Mouse (Mus musculus) MEL (cell line): ENCODE measurements around the gene Lrrc56.

Experiments used
- CTCF ChIP-seq, 3 experiments: IDR thresholded peaks in 2 of 3; conservative IDR thresholded peaks in 1 of 3; 2 replicates each; pipeline ENCODE4 v1.5.1; 2011 to 2012; ENCODE audit warnings: low read length in 3 of 3, low read depth in 2 of 3, mild to moderate bottlenecking in 2 of 3, improper control_type of control experiment in 1 of 3, inconsistent platforms in 1 of 3, mixed read lengths in 1 of 3, moderate library complexity in 1 of 3; ENCODE audit not compliant: control insufficient read depth in 1 of 3, insufficient read depth in 1 of 3, poor library complexity in 1 of 3, severe bottlenecking in 1 of 3
- EP300 ChIP-seq, 2 experiments: IDR thresholded peaks; 2 replicates each; pipeline ENCODE4 v1.6.1; 2011; ENCODE audit warnings: improper control_type of control experiment in 2 of 2, low read length in 2 of 2, low read depth in 1 of 2, mild to moderate bottlenecking in 1 of 2
- MAFK ChIP-seq: IDR thresholded peaks from 2 replicates; pipeline ENCODE4 v1.6.1; 2011; ENCODE audit warnings: low read depth, mild to moderate bottlenecking, low read length, improper control_type of control experiment, borderline replicate concordance
- MAX ChIP-seq: IDR thresholded peaks from 2 replicates; pipeline ENCODE4 v1.6.1; 2011; ENCODE audit warnings: low read length, improper control_type of control experiment
- MXI1 ChIP-seq: IDR thresholded peaks from 2 replicates; pipeline ENCODE4 v1.6.1; 2011; ENCODE audit warnings: mild to moderate bottlenecking, low read depth, low read length, improper control_type of control experiment
- POLR2AphosphoS5 ChIP-seq: IDR thresholded peaks from 2 replicates; pipeline ENCODE4 v1.6.1; 2012; ENCODE audit warnings: low read depth, borderline replicate concordance, mild to moderate bottlenecking, inconsistent platforms, low read length, moderate library complexity, mixed read lengths

DNA sequence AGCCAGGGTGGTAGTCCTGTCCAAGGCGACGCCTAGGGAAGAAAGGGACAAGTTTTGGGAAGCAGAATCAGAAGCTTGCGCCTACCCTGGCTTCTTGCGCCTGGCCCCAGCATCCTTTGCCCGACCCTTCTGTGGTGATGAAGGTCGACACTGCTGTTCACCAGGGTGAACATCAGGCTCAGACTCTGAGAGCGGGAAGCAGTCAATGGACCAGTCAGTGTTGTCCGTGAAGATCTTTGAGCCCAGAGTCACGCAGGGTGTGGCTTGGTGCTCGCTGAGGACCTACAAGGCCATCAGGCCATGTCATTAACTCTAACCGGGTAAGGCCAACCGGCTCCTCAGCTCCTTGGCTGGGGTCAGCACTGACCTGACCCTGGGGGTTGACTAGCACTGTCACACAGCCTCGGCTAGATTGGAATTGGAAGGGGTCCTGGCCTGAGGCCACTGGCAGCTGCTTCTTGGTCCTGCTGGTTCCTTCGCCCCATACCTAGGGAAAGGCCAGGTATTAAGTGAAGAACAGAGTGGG, 16.7 kb downstream of the Lrrc56 start:
- no peak for TF ChIP-seq CTCF (IDR thresholded peaks at IDR 0.05 in 2 of 3, conservative IDR thresholded peaks at IDR 0.05 in 1 of 3; ENCODE audit: control insufficient read depth in 1 of 3, insufficient read depth in 1 of 3, low read depth in 2 of 3, low read length in 3 of 3, poor library complexity in 1 of 3, severe bottlenecking in 1 of 3)
- TF ChIP-seq MXI1: no peak
- no peak for TF ChIP-seq EP300 (IDR thresholded peaks at IDR 0.05; ENCODE audit: low read depth in 1 of 2, low read length in 2 of 2)
- TF ChIP-seq POLR2AphosphoS5: no peak
- no peak for TF ChIP-seq MAX
- no peak for TF ChIP-seq MAFK
